Mouse (Mus musculus): ENCODE results near the gene Raet1e.
"Not testable (repeated sequence)": the region's sequence is repeated elsewhere in the genome, so short reads cannot be mapped to it uniquely, and the experiment has no call there.

- TF ChIP-seq POLR2A (IDR thresholded peaks at IDR 0.05; ENCODE audit: extremely low read depth, insufficient read depth, low read length); CTCF (IDR thresholded peaks at IDR 0.05; ENCODE audit: low read depth, low read length): not testable (repeated sequence)
Observed at GRCm38 (mm10) chr10:22151056-22151862, 7.1 kb upstream of the Raet1e start.

Measured in liver, adult 2 months (tissue).